Mouse (Mus musculus): Measurements from ENCODE around the gene AI854703.

- no peak for TF ChIP-seq CTCF (IDR thresholded peaks at IDR 0.05; ENCODE audit: borderline replicate concordance, control insufficient read depth, extremely low read depth, insufficient read depth, low read length, poor library complexity)
- no peak; the same call in 1 of the 2 replicates for TF ChIP-seq POLR2A (IDR thresholded peaks at IDR 0.05; ENCODE audit: control insufficient read depth, extremely low read depth, insufficient read depth, low read length, poor library complexity)
Observed at GRCm38 (mm10) chr6:48594043-48594738, 32.4 kb upstream of the AI854703 start.

All from thymus, adult 2 months (tissue).